Mouse (Mus musculus) olfactory bulb, adult 2 months (tissue): ENCODE data around the gene Tenm2.

Experiments used
- CTCF ChIP-seq: fragments of 200-500 bp; IDR thresholded peaks from 2 replicates; pipeline ENCODE4 v1.5.1; 2012; ENCODE audit warnings: low read depth, mild to moderate bottlenecking, low read length, moderate library complexity; ENCODE audit not compliant: insufficient read depth
- POLR2A ChIP-seq: fragments of 200-500 bp; IDR thresholded peaks from 2 replicates; pipeline ENCODE4 v1.6.1; 2012; ENCODE audit warnings: mild to moderate bottlenecking, low read depth, low read length, moderate library complexity; ENCODE audit not compliant: insufficient read depth

- no peak for TF ChIP-seq CTCF
- no peak for TF ChIP-seq POLR2A
Measured at GRCm38 (mm10) chr11:36353252-36353651, 882.5 kb downstream of the Tenm2 start.
